Mouse (Mus musculus): ENCODE data around the gene Adat2. TPM values are rescaled to one million over a fixed set of nuclear protein-coding genes. Genes with fewer than 3 reads are reported as not detected.

The Adat2 gene
- total RNA-seq, 2 experiments from 2014 or later: 2.9 to 3.5 TPM

DNA sequence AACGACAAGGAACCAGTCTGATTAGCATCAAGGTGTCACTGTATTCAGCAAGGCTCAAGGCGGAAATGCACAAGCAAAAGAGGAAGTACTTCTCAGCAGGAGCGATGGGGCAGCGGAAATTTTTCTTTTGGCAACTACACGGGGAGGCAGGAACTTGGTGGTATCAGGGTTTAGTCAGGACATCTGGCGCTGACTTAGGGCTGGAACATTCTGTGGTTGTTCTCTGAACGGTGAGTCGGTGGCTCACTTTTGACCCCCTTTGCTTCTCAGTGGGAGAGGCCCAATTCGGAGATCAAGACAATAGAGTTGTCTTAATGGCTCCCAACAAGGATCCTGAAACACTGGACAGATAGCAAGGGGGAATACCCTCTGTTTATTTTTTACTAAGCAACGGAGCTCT is 39.5 kb downstream of the Adat2 start:
- intact Hi-C loops (cut with DNase I): no loop called here
- no peak for DNase-seq

DNA sequence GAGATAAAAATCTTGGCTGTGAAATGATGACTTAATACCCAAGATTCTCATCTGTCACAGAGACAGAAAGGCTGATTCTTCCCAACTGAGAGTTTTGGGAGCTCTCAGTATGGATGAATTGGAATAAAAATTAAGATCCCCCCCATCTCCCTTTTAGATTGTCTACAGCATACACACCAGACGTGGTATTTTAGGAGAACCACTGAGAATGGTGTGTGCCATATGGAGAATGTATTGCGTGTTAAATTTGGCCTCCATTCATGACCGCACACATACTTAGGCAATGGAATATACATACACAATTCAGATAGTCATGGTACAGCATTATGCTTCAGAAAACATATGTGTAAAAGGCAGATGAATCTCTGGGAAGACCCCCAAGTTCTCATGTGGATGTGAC is 40.8 kb downstream of the Adat2 start:
- no peak for DNase-seq
- intact Hi-C loops (cut with DNase I): no loop called here

- intact Hi-C loops (cut with DNase I): no loop called here
- no peak for DNase-seq
Measured at GRCm38 (mm10) chr10:13596073-13596472, 43.4 kb downstream of the Adat2 start.

GRCm38 (mm10) chr10:13596866-13597265 is 44.2 kb downstream of the Adat2 start:
- intact Hi-C loops (cut with DNase I): no loop called here
- DNase-seq: no peak

DNA sequence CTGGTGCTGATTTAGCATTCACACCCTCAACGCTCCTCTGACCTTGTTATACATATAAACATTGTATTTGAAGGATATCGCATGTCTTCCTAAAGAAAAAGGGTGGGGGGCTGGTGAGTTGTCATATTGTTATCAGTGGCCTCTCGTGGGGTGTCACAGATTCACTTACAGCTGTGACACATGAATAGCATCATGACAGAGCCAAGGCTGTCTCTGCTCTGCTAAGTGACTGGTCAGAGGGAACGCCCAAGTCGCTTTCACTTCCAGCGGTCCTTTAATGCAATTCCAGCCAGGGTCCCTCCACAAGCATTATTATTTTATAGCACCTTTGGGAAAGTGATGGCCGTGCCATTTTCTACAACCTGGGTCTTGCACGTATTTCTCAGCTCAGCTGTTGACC is 44.8 kb downstream of the Adat2 start:
- no peak for DNase-seq
- intact Hi-C loops (cut with DNase I): no loop called here

DNA sequence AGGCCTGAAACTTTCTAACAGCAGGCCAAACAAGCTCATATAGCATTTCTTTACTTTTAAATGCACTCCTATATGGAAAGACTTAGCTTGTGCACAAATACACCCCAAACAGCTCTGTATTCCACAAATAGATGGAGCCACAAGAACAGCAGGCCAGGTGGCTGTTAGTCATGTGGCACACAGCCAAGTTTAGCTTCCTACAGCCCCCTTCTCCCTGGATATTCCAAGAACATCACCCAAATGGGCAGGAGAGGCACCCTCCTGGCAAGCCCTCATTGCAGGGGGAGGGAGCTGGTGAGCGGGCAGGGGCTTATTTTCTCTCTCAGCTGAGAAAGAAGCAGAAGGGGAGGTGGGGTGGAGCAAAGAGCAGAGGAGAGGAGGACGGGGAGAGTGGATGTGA is 48.2 kb downstream of the Adat2 start:
- no peak for DNase-seq
- intact Hi-C loops (cut with DNase I): no loop called here

Other genes with a start within 250 kb of the Adat2 start
- 10 to 100 TPM; 13.1 to 15.5 TPM for gene Phactr2, start 78.5 kb upstream of the Adat2 start, total RNA-seq (2021)
- gene Fuca2, start 53.4 kb upstream of the Adat2 start, total RNA-seq (2021): 10 to 100 TPM; 10.8 TPM
- gene Pex3, start 248 bp downstream of the Adat2 start, total RNA-seq (2021): 1 to 10 TPM; 8.0 to 9.7 TPM

Data from gastrocnemius, postnatal 36 days (tissue).